Mouse (Mus musculus) mesoderm, embryonic 11.5 days (tissue): ENCODE data around the gene Tcerg1l.
A peak's percentile ranks its signal among the peaks of the same experiment; 100 is the strongest.

Experiments
- DNase-seq: peaks from one replicate; pipeline ENCODE4 v3.0.0-alpha.2; 2012; ENCODE audit warnings: low read depth, low spot score

Tcerg1l gene

DNA sequence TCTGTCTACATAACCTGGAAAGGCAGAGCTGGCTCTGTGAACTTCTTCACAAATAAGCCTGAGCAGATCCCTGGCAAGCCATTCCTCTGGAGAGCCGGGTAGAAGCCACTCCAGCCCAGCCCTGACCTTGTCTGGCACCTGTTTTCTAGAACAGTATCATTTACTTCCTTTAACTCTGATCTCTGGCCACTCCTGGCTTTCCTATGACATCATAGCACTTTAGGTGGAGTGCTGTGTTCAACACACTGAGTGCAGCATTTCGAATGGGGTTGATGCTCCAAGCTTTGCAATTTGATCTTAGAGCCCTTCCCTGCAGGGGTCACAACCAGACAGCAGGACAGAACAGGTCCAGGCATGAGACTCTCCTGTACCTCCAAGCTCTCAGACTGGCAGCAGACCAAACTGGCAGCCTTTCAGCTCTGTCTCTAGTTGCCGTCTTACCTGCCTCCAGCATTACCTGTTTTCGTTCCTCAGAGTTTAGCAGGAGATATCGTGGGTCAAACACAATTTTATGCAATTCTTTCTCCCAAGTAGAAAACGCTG, 179.9 kb downstream of the Tcerg1l start:
- no peak for DNase-seq

DNA sequence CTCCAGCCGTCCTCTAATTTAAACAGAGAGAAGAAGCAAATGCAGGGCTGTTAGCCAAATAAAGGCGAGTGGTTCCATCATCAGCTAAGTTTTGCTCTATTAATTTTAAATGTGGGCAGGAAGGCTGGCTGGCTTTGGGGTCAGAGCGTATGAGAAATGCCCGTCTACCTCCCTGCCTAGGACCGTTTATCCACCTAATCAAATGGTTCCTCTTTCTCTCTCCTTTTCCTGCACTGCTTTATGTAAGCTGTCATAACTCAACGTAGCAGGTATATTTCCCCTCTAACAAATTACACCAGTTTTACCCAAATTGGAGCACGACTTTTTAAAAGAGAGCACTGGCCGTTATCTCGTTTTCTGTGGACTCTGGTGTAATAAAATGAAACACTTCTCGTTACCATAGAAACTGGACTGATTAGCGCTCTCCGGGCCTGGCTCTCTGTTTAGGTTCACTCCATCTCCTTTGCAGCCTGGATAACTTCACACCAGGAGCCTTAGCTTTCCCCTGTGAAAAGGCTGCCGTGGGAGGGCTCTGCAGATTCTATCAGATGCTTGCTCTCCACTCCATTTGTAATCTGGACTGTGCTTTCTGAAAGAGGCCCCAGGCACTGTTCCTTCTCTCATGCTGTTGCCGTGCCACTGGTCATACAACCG, 182.2 kb downstream of the Tcerg1l start:
- DNase-seq: no peak

DNA sequence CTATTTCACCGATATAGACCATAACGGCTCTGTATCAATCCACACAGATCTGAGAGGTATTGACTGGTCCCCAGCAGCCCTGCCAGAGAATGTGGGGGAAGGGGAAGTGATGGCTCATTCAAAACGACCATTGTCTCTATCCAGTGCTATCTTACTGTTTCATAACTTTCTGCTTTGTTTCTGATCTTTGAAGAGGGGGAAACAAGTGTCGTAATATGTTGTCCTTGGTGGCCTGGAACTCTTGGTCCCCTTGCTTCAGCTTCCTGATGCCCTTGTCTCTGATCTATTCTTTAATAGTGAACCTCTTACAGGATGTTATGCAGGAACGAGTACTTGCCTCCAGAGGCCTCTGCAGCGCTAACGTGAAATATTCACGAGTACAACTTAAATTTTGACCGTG, 182.8 kb downstream of the Tcerg1l start:
- no peak for DNase-seq

DNA sequence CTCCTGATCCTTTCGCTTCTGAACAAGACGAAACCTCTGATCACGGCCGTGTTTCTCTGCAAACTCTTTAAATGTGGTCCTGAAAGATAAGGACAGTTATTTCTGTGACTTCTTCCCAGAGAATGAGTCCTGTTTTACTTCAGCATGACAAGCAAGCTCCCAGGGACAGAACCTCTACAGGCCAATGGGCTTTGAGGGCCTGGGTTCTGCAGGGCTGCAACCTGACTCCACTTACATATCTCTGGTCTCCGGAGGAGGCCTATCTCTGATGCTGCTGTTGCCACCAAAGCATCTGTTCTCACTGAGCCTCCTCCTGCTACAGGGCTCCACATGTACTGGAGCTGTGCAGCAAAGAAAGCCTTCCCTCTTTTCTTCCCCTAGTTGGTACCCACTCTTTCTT, 187.8 kb downstream of the Tcerg1l start:
- no peak for DNase-seq

DNA sequence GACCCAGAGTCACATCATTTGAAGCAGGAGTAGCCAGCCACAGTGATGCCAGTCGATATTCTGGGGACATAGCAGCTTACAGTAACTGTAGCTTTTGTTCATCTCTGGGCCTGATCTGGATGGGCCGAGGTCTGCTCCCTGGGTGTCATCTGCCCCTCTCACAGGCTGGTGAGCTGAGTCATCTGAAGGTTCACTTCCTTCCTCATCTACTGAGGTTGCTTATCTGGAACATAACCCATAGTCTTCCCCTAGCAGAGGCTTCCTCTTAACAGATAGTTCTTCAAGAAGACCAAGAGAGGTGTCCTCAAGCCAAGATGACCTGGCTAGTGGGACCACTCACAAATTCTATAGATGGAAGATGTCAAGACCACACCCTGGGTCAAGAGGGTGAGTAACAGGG, 192.4 kb downstream of the Tcerg1l start:
- DNase-seq: no peak

DNA sequence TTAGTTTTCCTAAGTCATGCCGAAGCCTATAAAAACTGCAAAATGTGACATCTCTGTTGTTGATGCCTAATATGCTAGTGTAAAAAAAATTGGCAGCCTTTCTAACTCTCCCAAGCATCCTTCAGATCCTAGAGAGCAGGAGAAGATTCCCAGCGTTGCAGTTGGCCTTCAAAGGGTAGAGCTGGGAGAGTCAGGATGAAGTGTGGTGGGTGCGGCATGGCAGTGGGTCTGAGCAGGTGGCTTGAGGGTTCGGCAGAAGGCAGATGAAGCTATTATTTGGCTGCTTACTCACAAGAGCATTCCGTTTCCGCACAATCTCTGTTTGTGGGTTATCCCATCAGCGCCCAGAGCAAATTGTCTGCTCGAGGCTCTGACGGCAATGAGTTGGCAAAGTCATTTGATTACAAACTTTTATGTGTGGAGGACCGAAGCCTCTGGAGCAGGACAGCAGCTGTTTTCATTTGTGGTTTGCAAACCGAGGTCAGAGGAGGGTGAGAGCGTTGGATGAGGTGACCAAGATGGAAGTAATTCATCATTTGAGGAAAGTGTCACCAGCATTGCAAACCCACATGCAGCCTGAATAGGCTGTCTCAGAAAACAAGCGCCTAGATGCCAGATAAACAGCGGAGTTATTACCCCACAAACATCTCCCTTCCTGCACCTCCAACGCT, 195.2 kb downstream of the Tcerg1l start:
- DNase-seq: no peak

DNA sequence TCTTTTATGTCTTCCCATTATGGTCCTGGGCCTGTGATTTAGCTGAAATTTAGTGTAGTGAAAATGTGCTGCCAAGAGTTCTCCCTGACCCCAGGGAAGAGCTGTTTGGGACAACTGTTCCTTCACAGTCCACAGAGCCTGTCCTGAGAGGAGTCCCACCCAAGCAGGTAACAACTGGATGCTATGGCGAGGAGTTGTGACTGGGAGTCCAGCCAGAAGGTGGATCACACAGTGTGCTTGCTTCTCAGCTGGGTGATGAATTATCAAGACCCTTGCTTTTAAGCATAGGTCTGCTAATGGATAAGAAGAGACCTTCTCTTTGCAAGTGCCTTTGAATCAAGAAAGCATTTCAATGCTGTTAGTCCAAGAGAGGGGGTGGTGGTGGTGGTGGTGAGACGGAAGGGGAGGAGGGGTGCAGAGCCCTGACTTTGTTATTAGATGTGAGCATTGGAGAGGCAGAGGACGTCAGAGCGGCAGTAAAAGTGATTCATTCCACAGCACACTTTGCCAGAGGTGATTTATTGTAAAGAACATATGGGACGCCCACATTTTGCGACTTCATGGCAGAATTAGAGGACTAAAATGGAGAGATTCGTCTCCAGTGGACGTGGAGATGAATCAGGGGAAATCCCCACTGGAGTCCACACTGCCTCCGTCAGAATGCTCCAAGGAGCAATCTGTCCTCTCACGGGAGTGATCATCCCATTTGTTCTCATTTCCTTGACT, 198.0 kb downstream of the Tcerg1l start:
- peak; percentile 62 for DNase-seq

DNA sequence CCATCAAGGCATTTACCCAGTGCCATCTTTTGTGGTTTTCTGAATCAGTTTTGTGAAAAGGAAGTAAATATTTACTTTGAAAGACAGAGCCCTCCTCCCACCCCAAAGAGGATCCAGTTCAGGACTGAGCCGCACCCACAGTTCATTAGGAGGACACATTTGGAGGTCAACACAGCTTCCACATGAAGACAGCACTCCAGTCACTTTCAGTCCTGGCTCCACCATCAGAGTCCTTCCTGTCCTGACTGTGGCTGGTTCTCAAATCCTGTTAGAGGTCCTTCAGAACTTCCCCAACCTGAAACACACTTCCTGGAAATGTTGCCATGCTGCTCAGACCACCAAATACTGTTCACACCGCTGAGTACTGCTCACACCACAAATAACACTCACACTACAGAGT, 201.4 kb downstream of the Tcerg1l start:
- no peak for DNase-seq

DNA sequence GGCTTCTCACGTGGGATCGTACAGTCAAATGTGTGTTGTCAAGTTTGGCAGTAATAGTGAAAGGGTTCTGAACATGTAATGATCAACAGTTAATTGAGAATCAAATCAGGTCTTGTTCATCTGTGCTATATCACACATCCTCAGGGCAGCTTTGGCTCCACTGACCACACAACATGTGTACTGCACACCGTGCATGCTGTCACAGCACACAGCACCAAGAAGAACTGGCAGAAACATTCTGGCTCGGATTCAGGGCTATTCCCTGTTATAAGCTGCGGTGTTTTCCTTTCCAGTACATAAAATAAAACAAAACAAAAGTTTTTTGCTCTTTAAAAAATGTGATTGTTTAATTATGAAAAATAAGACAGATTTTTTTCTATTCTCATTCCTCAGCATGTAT, 213.3 kb downstream of the Tcerg1l start:
- DNase-seq: no peak

DNA sequence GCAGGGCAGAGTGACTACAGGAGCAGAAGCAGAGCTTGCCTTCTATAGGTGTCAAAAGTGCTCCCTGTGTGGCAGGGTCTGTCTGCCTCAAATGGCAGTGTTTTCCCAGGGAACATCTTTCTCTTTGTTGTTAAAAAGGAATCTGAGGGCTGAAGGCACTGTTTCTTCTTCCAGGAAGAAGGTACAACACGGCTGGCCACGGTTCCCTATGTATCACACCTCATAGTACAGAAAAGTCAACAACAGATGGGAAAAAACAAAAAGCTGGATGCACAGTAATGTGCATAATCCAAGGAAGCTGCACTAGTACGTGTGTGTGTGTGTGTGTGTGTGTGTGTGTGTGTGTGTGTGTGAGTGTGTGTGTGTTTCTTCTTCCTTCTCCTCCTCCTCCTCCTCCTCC, 215.3 kb downstream of the Tcerg1l start:
- DNase-seq: no peak

DNA sequence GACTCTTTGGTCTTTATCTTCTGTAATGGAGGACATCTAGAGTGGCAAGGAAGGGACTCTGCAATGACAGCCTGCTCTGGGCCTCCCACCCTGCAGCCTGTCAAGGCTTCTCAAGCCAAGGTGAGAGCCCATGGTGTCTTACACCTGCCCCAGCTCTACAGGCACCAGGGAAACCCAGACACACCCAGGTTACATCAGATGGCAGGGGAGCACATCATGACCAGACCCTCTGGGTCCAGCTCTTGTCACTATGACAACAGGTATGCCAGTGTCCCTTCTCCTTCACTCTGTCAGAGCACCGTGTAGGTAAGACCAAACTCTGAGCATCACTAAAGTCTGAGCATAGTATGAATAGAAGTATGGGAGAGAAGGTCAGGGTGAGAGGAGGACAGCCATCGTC, 218.9 kb downstream of the Tcerg1l start:
- DNase-seq: no peak

DNA sequence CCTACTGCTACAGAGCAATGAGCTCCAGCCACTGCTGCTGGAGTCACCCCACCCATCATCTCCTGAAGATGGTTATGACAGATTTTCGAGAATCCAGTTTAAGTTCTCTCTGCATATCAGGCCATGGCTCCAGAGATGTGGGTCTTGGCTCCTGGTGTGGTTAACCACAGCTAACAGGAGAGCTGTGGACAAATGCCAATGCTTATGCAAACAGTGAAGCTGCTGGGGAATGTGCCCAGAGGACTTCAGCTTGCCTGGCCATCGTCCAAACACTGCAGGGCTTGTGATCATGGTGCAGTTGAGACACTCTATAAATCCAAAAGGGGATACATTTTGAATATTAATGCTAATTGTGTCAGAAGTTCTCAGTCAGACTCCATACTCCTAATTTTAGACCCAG, 221.5 kb downstream of the Tcerg1l start:
- DNase-seq: no peak

DNA sequence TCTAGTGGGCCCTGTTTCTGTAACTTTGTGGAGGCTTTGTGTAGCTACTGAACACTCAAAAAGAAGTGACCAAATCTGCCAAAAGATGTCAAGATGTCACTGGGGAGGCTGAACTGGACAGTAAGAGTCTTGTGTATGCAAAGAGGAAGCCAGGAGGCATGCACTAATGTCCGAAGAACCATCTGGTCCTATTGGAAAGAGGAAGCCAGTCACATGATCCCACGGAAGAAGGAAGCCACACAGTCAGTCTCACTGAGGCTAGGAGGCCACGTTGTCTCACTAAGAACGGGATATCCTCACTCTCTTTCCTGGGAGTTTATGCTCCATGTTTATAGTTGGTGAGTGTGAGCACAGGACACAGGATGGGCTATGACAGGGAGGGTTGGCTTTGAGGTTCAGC, 227.1 kb downstream of the Tcerg1l start:
- DNase-seq: no peak
